ENCODE assay signal across 11 mouse cellular contexts in the genomic region with DNA sequence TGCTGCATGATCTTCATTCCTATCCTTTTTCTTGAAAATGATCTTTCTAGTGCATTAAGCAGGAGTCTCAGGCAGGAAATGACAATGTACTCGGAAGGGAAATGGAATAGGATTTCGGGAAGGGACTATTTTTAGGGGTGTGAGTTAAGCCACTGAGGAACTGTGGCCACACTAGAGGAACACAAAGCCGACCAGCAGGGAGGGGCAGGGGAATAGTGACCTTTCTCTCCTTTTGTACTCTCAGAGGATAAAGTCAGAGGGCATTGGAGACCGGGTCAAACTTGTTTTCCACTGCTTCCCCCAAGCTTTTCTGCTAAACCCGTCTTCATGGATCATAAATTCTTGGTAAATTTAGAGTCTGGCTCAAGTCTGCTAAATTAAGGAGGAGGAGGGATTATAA. TPM values are rescaled to one million over a fixed set of nuclear protein-coding genes. Genes with fewer than 3 reads are reported as not detected.
DNase-seq lines count a peak whose midpoint lies in the region; ATAC-seq lines count a peak whose summit lies in the region.
"Had no signal": no experiment of that assay in that cellular context is flagged by ENCODE, and none has a peak within 500 bp of the region (broad histone marks: within the 10 kb centered on the region; RNA-seq: fewer than 3 reads in every experiment).

No protein-coding gene starts in this region.

- no peaks in the 10 kb centered on the region for H3K27me3 ChIP-seq in liver, embryonic 16.5 days (ENCODE audit: control insufficient read depth, insufficient read depth, low read depth, low read length)
- no peaks in the 10 kb centered on the region for H3K27me3 ChIP-seq in liver, embryonic 12.5 days (replicated peaks)
- no peaks in the 10 kb centered on the region for H3K27me3 ChIP-seq in forebrain, embryonic 15.5 days
- no peaks in the 10 kb centered on the region for H3K27me3 ChIP-seq in limb, embryonic 10.5 days (ENCODE audit: low read depth, poor library complexity, severe bottlenecking)
- H3K27me3 ChIP-seq: CH12.LX had no signal

- intact Hi-C loops in heart, postnatal 10 days (cut with DNase I), result no loop called here

- no peak overlapping the region for H3K4me3 ChIP-seq in liver, embryonic 16.5 days (ENCODE audit: low read depth, low read length)
- no peak overlapping the region for H3K4me3 ChIP-seq in liver, embryonic 12.5 days
- H3K4me3 ChIP-seq in brown adipose tissue, adult 24 weeks (ENCODE audit: insufficient read depth, low read depth, low read length), result no peak overlapping the region
- no peak overlapping the region for H3K4me3 ChIP-seq in forebrain, embryonic 15.5 days
- no peak overlapping the region for H3K4me3 ChIP-seq in limb, embryonic 10.5 days
- H3K4me3 ChIP-seq: midbrain, embryonic 12.5 days had no signal

- H3K4me1 ChIP-seq in liver, embryonic 16.5 days (ENCODE audit: control insufficient read depth, low read depth, low read length), result peaks cover 4% of the 10 kb centered on the region
- peaks cover 6% of the 10 kb centered on the region; the same call in 1 of the 2 replicates for H3K4me1 ChIP-seq in liver, embryonic 12.5 days
- peaks cover 13% of the 10 kb centered on the region; the same call in 1 of the 2 replicates for H3K4me1 ChIP-seq in brown adipose tissue, adult 24 weeks (ENCODE audit: control insufficient read depth, insufficient read depth, insufficient read length, low read length)
- no peaks in the 10 kb centered on the region for H3K4me1 ChIP-seq in forebrain, embryonic 15.5 days
- H3K4me1 ChIP-seq in limb, embryonic 10.5 days, result peaks cover 21% of the 10 kb centered on the region
- H3K4me1 ChIP-seq: midbrain, embryonic 12.5 days had no signal

- no peak overlapping the region for H3K27ac ChIP-seq in liver, embryonic 16.5 days (ENCODE audit: low read length)
- H3K27ac ChIP-seq in liver, embryonic 12.5 days, result no peak overlapping the region
- peak overlapping the region; percentile 82 for H3K27ac ChIP-seq in brown adipose tissue, adult 24 weeks (replicated peaks; ENCODE audit: low read depth, low read length)
- H3K27ac ChIP-seq in forebrain, embryonic 15.5 days (replicated peaks), result no peak overlapping the region
- no peak overlapping the region for H3K27ac ChIP-seq in limb, embryonic 10.5 days
- H3K27ac ChIP-seq: midbrain, embryonic 12.5 days had no signal

- peak; percentile 35 to 40 for DNase-seq in heart, postnatal 10 days
- peak; percentile 20 to 48 for DNase-seq in kidney, postnatal 4 days
- DNase-seq in limb, embryonic 10.5 days (ENCODE audit: low spot score), result no peak

- H3K9me3 ChIP-seq in liver, embryonic 16.5 days (replicated peaks; ENCODE audit: control insufficient read depth, low read length), result no peaks in the 10 kb centered on the region
- H3K9me3 ChIP-seq in liver, embryonic 12.5 days (replicated peaks), result no peaks in the 10 kb centered on the region
- no peaks in the 10 kb centered on the region for H3K9me3 ChIP-seq in forebrain, embryonic 15.5 days
- no peaks in the 10 kb centered on the region for H3K9me3 ChIP-seq in limb, embryonic 10.5 days (replicated peaks)
- H3K9me3 ChIP-seq: midbrain, embryonic 12.5 days had no signal

- no peak overlapping the region for H3K9ac ChIP-seq in liver, embryonic 16.5 days (ENCODE audit: low read depth, low read length)
- no peak overlapping the region for H3K9ac ChIP-seq in liver, embryonic 12.5 days
- H3K9ac ChIP-seq in forebrain, embryonic 15.5 days (replicated peaks), result no peak overlapping the region
- H3K9ac ChIP-seq: midbrain, embryonic 12.5 days had no signal

- no peaks in the 10 kb centered on the region for H3K36me3 ChIP-seq in liver, embryonic 16.5 days (ENCODE audit: control insufficient read depth, insufficient read depth)
- H3K36me3 ChIP-seq in liver, embryonic 12.5 days, result no peaks in the 10 kb centered on the region
- no peaks in the 10 kb centered on the region for H3K36me3 ChIP-seq in forebrain, embryonic 15.5 days
- no peaks in the 10 kb centered on the region for H3K36me3 ChIP-seq in limb, embryonic 10.5 days
- H3K36me3 ChIP-seq: midbrain, embryonic 12.5 days had no signal

- no peak overlapping the region for H3K4me2 ChIP-seq in liver, embryonic 16.5 days (ENCODE audit: low read depth, low read length)
- no peak overlapping the region for H3K4me2 ChIP-seq in liver, embryonic 12.5 days
- H3K4me2 ChIP-seq in forebrain, embryonic 15.5 days (replicated peaks), result no peak overlapping the region
- H3K4me2 ChIP-seq: midbrain, embryonic 12.5 days had no signal

- 8% methylated on average over 5 of the region's 5 CpGs for WGBS in liver, embryonic 16.5 days (ENCODE audit: insufficient replicate concordance)
- WGBS in liver, embryonic 12.5 days (ENCODE audit: insufficient replicate concordance), result 23% methylated on average over 5 of the region's 5 CpGs
- 6% methylated on average over 5 of the region's 5 CpGs for WGBS in forebrain, embryonic 15.5 days
- 52% methylated on average over 5 of the region's 5 CpGs for WGBS in limb, embryonic 10.5 days

- ATAC-seq in liver, embryonic 16.5 days (ENCODE audit: low read depth), result peak; percentile 45; the same call in 1 of the 2 replicates
- no peak for ATAC-seq in liver, embryonic 12.5 days
- no peak for ATAC-seq in forebrain, embryonic 15.5 days (replicated peaks)
- no peak for ATAC-seq in erythroid progenitor cell, adult 5-6 weeks (replicated peaks; ENCODE audit: low FRiP score, poor library complexity, severe bottlenecking)
- ATAC-seq: intestine, embryonic 16.5 days had no signal

RNA-seq across cellular contexts. Expression of gene Pdk1, which starts 5.5 kb away (rescaled TPM):
- polyA plus RNA-seq in liver, embryonic 16.5 days (2015; fragmentation: Nextera tagmentation; extraction: Ambion mirVana), result 45.0 and 45.6 TPM in 2 replicates
- 70.0 and 70.5 TPM in 2 replicates for polyA plus RNA-seq in liver, embryonic 12.5 days (2016; fragmentation: Nextera tagmentation; extraction: Ambion mirVana)
- polyA plus RNA-seq in brown adipose tissue, adult 24 weeks (2012; ENCODE audit: insufficient read depth, insufficient read length, missing spikeins), result 76.5 and 93.5 TPM in 2 replicates
- 100 to 1,000 TPM; 119 to 149 TPM for total RNA-seq in heart, postnatal 10 days (2021)
- 22.0 and 22.9 TPM in 2 replicates for polyA plus RNA-seq in forebrain, embryonic 15.5 days (2015; fragmentation: Nextera tagmentation; extraction: Ambion mirVana)
- total RNA-seq in erythroid progenitor cell, adult 5-6 weeks (2015; ENCODE audit: low replicate concordance), result 2.5 and 9.4 TPM in 2 replicates
- total RNA-seq in erythroid progenitor cell, adult 5-6 weeks (2017; ENCODE audit: low replicate concordance), result 7.3 and 19.4 TPM in 2 replicates
- polyA plus RNA-seq in limb, embryonic 10.5 days (2016; fragmentation: Nextera tagmentation; extraction: Ambion mirVana), result 45.4 and 46.8 TPM in 2 replicates
